Mouse (Mus musculus) left cerebral cortex, postnatal 10 days (tissue): ENCODE measurements at regions not wholly inside any gene's neighbourhood (a gene's known extent, or its start where the extent isn't known, plus 50 kb on each side); places are given as distances from the start of the nearest gene placed in this dataset.

ENCODE experiments used
- DNase-seq, 2 experiments: peaks; one replicate each; pipeline ENCODE4 v3.0.0; 2021 to 2022; ENCODE audit warnings: low spot score in 2 of 2, mixed read lengths in 1 of 2; ENCODE audit errors: extremely low spot score in 1 of 2
- intact Hi-C: fragments of 180-260 bp; cut with DNase I; formaldehyde crosslinking; loops from one replicate; pipeline ENCODE4 v1.15.1; 2025

GRCm38 (mm10) chr3:48911758-48912157 lies 845.4 kb downstream of the Pcdh18 start:
- no peak for DNase-seq
- intact Hi-C loops = no loop called here

GRCm38 (mm10) chr3:48890403-48890802 lies 866.7 kb downstream of the Pcdh18 start:
- intact Hi-C loops = no loop called here

GRCm38 (mm10) chr3:48887885-48888284 lies 869.2 kb downstream of the Pcdh18 start:
- intact Hi-C loops = no loop called here
- DNase-seq = no peak

More at GRCm38 (mm10) chr3:48890403-48890802, 866.7 kb downstream of the Pcdh18 start:
- no peak for DNase-seq

GRCm38 (mm10) chr3:48869527-48869926 lies 887.6 kb downstream of the Pcdh18 start:
- DNase-seq = no peak
- intact Hi-C loops = no loop called here

GRCm38 (mm10) chr3:48846049-48846653 lies 911.0 kb downstream of the Pcdh18 start:
- intact Hi-C loops = no loop called here
- peak; percentile 74 to 75 for DNase-seq

GRCm38 (mm10) chr3:48840692-48841091 lies 916.4 kb downstream of the Pcdh18 start:
- intact Hi-C loops = no loop called here
- no peak for DNase-seq

GRCm38 (mm10) chr3:48823360-48823759 lies 933.8 kb downstream of the Pcdh18 start:
- intact Hi-C loops = no loop called here
- DNase-seq = no peak

GRCm38 (mm10) chr3:48804398-48804797 lies 952.7 kb downstream of the Pcdh18 start:
- no peak for DNase-seq
- intact Hi-C loops = no loop called here

- DNase-seq = no peak
- intact Hi-C loops = no loop called here
Measured at GRCm38 (mm10) chr3:48771709-48772108, 985.4 kb downstream of the Pcdh18 start.
